Mouse (Mus musculus): Measurements from ENCODE around the gene Itga1.

The Itga1 gene

DNA sequence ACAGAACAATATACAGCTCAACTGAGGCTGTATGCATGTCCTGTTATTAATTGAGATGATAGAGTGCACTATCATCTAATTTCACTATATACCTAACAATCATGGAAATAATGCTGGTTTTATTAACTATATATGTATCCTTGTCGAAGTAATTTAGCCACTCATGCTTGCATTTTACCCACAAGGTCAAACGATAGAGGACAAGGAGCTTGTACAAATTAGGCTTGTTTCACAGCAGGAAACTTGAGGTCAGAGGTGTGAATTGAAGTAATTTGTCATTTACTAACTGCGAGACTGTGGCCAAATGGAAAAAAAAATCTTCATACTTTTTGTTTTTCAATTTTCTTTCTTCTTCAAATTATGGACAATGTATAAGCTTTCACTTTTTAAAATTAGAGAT lies 3.5 kb downstream of the Itga1 start:
- no peak for DNase-seq (ENCODE audit: low read depth, low spot score)

DNA sequence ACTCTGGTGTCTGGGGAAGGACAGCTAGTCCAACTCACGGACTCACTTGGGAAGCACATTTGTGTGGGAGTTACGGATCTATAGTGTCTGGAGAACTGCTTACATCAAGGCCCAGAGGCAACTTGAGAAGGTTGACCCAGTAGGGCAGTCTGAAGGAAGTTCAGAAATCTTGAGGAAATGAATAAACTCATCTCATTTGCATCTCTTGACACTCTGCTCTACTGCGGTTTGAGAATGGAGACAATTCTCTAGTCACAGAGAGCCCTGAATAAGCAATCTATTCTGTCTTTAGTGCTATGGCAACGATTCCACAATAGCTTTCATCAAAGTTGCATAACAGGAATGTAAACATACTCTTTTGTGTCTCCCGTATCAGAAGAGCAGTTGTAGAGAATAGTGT lies 4.8 kb downstream of the Itga1 start:
- DNase-seq (ENCODE audit: low read depth, low spot score), result no peak

DNA sequence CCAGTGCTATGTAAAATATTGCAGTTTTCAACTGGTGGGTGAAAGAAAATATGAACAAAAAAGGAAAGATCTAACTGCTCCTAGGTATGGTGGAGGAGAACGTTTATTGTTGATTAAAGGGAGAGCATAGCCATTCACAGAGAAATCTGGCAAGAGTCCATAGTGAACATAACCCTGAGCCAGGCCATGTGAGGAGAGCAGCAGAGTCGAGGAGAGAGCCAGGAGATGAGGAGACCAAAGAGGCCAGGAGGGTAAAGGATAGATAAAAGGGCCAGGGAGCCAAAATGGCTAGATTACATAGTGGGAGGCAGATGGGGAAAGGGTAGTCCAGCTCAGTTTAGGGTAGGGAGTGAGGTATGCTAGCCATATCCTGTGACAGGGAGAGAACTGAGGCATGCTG lies 5.5 kb downstream of the Itga1 start:
- no peak for DNase-seq (ENCODE audit: low read depth, low spot score)

DNA sequence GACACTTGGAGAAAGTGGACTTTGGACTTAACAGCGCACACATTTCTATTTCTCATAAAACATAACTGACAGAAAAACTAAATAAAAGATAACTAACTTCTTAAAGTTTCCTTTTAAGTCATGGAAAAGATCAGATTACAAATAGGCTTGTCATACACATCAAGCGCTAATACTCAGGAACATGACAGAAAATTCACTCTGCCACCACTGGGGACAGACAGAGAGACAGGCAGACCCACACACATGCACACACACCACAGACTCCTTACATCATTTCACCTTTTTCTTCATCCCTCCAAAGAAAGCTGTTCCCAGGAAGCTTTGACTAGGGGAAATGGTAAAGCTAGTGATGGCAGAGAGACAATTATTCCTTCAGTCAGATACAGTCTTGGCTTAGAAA lies 6.4 kb downstream of the Itga1 start:
- no peak for DNase-seq (ENCODE audit: low read depth, low spot score)

DNA sequence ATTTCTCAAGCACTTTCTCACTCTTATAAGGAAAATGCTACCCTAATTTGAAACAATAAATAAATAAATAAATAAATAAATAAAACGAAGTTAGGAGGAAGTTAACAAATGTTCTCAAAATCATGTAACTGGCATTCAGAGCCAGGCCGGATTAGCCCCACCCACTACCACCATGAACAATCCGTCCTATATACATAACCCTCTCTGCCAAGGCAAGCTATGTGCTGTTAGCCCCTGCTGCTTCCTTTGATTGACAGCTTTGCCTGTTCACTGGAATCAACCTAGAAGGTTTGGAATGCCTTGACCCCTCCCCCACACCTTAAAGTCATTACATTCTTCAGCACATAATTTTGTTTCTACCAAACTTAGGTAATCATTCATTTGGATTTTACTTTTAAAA lies 10.3 kb downstream of the Itga1 start:
- DNase-seq (ENCODE audit: low read depth, low spot score), result no peak

DNA sequence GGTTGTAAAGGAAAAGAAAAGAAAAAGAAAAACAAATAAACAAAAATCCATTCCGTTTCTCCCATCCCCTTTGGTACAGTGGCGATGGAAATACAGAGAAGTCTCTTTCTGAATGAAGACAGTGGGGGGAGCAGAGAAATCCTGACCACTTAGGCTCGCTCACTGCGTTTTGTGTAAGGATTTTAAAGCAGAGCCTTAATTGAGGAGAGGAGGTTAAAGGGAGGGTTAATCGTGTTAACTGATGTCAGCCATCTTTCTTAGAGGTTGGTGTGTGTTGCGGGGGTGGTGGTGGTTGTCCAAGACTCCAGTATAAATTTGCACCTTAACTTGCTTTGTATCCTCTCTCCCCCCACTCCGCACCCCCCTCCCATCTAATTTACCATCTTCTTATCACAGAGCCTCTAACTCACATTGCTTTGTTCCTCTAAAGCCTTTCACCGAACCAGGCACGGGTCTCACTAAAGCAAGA lies 10.8 kb downstream of the Itga1 start:
- DNase-seq (ENCODE audit: low read depth, low spot score), result no peak

DNA sequence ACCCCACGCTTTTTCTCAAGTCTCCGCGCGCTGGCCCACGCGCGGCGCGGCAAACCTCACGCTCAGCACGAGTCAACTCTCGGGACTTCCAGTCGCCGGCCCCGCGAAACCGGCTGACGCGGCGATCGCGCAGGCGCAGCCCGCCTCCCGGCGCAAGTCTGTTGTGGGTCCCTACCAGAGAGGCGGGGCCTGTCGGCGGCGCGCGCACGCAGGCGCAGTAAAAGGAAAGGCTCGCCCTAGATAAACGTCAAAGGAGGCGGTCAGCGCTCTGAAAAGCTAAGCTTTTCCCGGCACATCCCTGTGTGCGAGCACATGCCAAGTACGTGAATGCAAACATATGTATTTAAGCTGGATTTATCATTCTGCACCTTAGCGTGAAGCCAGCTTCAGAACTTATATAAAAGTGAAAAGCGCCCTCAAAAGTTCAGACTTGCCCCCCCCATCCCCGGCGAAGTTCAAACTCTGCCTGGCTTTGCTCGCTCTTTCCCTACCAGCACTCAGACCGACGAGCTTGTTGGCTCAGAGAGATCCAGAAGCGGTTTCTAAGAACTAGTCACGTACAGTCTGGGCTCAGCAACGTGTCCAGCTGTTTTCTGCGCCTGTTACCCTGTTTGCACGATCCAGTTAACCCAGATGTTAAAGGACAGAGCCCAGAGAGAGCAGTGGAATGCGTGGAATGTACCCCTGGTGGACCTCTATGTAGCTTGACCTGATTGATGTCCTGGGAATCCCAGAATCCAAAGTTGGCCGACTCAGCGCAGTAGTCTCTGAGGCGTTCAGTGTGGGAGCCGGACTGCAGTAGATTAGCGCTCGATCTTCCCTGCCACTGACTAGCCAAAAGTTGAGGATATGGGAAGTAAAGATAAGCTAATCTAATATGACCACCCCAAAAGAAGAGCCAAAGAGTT lies 11.4 kb downstream of the Itga1 start, which contains the start of gene Pelo:
Pelo (minus strand) TSS at position 118 of the 908 bp plus-strand sequence.
- DNase-seq (ENCODE audit: low read depth, low spot score), result peak; percentile 89

DNA sequence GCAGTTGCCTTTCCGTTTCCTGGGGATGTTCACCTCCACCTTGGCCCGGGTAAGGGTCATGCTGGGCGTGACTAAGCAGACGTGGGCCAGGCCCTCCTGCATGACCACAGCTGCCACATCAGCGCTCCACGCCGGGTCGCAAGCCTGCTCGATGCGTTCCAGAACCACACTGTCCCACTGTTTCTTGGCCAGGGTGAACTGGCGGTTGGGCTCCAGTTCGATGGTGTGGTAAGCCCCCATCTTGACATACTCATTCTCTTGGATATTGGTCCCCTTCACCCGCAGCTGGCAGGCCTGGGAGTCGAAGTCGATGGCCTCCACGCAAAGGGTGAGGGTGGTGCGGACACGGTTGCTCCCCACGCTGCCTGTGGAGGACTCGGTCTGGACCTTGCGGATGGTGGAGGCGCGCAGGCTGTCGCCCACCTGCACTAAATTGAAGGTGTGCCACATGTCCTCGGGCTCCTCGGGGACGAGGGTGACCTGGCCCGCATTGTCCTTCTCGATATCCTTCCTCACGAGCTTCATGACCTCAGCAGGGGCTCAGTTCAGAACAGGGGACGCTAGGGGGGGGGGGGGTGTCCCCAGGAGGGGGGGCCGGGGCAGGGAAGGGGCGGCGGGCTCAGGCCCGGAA lies 12.3 kb downstream of the Itga1 start:
- no peak for DNase-seq (ENCODE audit: low read depth, low spot score)

DNA sequence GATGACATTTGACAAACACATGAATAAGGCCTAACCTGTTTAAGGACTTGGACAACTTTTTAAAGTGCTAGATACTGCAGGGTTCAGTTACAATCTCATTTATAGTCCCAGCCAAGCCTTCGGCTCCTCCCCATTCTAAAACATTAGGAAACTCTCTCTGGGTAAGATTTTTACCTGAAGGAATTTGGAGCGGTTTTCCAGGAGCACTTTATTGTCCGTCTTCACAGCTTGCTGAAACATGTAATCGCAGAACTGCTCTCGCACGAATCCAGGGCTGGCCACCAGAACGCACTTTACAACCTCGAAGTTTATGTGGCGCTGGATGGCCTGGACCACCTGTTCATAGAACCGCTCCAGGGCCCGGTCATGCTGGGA lies 12.8 kb downstream of the Itga1 start:
- DNase-seq (ENCODE audit: low read depth, low spot score), result no peak

DNA sequence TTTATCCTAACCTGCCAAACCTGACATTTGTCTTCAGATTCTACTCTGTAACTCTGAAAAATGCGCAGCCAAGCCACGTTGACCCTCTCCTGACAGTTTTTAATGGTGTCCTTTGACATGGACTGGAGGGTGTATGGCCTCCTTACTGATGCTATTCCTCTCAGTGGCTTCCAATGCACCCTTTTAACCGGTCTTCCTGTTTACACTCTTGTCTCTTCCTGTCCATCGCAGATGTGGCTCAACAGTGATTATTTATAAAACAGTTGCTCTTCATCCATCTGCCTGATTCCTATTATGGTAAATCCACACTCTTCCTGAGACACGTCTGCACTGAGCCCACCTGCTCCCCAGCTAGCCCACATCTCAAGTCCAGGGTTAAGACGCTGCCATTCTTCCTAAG lies 15.8 kb downstream of the Itga1 start:
- no peak for DNase-seq (ENCODE audit: low read depth, low spot score)

DNA sequence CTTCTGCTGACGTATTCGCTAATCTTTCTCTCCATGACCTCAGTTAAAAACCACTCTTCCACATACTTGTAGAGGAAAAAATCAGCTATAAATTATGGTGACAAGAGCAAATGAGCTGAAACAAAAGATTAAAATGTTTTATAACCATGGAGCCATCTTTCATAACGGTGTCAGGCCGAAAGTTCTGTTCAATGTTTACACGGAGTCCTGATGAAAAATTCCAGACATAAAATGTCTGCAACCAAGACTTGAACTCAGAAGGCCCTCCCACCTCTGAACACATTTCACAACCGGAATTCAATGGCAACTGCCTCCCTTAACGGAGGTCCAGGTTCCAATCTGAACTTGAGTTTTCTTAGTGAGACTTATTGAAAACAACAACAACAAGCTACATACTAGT lies 19.4 kb downstream of the Itga1 start:
- no peak for DNase-seq (ENCODE audit: low read depth, low spot score)

DNA sequence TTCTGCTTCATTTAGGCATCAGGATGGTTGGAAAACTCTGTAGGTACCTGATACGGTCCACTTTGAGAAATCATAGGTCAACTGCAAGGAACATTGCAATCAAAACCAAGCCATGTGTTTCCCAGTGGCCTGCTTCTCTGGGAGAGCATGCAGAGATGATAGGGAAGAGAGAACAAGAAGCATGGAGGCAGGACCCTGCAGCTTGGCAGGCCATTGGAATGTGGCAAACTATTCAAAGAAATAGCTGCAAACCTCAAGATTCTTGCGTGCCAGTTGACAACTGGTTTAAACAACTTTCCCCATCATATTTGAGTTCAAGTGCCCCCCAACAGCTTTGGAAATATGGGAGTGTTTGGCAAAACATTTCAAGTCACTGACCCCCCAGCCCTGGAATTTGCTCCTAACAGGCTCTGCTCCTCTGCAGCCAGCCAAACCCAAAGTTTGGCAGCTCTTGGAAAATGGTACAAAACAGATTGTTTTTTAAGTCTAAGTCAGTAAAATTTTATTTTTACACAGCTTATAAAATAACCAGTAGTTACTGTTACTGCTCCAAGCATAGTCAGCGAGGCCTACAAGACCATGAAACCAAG lies 21.7 kb downstream of the Itga1 start:
- no peak for DNase-seq (ENCODE audit: low read depth, low spot score)

DNA sequence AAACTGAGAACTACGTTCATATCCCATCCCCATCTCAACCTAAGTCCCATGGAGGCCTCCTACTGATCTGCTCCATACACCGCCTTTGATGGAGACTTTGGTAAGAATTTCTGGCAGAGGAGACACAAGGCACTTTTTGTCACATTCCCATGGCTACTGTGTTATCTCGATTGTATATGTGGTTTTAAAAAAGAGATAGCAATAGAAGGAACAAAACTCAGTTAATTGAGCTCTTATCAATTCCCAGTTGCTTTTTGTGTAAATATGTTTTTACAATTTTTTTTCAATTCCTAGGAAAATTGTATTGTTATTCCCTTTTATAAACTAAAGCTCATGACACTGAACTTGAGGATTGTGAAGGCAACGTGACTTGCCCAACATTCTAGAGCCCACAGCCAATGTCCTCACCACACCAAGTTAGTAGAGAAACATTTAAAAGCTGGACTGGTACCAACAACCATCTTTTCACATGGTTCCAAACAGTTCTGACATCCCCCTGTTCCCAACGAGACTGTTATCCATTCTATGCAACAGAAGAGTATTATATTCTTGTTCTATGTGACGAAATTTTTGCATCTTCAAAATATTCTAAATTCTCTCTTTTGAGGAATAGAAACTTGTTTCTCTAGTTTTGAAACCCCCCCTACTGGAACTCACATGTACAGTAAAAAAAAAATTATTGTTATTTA lies 22.6 kb downstream of the Itga1 start:
- no peak for DNase-seq (ENCODE audit: low read depth, low spot score)

DNA sequence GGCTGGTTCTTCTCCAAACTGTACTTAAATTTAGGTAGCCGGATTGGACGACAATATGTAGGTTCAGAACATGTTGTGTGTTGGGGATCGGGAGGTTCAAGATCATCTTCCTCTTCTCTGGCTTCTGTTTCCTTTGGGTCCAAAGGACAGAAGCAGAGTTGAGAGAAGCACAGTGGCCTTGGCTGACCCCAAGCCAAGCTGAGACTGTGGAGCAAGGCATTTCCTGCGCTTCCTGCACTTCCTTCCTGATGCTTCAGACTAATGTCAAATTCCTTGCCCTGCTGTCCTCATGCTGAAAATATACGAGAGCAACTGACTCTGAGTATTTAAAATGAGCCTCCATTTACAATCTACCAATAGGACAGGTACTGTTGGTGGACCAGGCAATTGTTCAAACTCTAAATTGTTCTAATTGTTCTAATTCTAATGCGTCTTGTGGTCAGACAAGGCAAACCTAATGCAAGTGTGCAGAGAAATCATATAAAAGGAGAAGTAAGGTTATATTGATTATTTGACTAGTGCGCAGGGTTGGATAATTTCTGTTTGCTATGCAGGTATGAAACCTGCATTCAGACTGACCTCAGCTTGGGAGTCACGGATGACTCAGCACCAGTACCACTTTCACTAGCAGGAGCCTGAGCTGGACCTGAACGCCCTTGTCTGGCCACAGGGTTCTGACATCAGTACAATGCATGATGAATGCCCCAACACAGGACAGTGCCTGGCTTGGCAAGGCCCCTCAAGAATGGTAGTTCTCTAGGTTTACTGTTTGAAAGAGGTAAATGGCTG lies 24.2 kb downstream of the Itga1 start:
- no peak for DNase-seq (ENCODE audit: low read depth, low spot score)

DNA sequence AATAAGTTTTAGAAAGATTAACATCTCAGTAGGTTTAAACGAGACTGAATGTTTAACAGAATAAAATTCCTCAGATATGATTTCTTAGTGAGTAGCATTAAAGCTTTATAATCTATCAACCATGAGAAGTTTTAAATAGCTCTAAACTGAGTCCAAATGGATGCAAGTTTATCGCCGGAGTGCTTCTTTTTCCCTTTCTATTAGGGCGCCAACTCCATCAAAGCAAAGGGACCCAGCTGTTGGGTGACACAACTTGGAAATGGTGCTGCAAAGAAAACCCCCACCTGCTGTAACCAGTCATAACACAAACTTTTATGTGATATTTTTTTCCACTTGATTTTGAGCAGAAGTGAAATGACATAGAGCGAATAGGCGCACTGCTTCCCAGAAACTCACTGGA lies 29.4 kb downstream of the Itga1 start:
- no peak for DNase-seq (ENCODE audit: low read depth, low spot score)

DNA sequence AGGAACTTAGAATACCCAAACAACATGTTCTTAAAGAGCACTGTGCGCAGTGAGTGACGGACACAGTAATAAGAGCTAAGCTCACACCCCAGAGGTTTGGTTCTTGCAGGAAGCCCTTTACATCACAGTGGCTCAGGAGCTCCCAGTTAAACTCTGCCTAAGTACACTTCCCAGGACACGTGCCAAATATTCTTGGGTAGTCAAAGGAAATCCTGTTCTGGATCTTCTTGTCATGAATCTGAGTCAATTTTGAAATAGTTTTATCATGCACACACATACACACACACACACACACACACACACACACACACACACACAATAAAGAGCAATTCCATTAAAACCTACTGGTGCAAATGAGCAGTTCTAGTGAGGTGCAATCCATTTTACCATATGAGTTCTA lies 30.3 kb downstream of the Itga1 start:
- no peak for DNase-seq (ENCODE audit: low read depth, low spot score)

DNA sequence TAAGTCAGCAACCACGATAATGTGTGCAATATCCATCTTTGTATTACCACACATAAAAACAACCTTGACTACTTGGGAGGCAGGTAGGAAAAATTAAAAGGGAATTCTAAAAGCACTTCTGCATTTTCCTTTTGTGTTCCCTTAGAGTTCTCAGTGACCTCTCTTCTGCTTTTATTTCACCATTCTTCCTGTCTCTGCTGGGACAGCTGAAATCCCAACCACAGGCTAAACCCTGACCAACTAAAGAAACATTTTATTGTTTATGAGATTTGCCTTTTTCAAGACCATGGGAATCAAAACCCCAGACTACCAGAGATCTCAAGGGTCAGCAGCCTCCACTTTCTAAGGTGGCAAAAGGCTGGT lies 33.8 kb downstream of the Itga1 start:
- no peak for DNase-seq (ENCODE audit: low read depth, low spot score)

DNA sequence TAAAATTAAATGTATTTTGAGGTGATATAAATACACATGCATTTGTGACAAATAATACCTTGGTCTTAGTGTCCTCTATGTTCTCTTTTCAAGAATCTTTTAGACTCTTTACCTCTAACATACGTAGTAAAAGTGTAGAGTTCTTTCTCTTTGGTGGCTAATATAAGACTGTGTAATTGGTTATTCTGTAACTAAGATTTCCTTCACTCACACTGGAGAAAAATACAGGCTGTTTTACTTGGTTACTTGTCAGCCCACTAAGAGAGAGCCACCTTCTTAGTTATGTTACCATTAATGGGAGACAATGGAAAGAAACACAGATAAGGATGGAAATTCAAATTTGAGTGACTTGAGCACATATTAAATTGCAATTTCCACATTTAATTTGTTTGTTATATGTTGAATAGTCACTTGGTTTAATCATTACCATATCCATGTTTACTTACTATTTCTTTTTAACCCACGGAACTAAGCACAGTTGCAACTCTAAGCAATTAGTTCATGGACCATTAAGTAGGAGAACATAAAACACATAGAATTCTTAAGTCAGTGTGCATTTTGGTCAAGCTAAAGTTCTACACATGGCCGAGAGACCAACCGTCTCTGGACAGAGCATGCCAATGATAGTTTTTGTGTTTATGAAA lies 34.3 kb downstream of the Itga1 start:
- DNase-seq (ENCODE audit: low read depth, low spot score), result no peak

DNA sequence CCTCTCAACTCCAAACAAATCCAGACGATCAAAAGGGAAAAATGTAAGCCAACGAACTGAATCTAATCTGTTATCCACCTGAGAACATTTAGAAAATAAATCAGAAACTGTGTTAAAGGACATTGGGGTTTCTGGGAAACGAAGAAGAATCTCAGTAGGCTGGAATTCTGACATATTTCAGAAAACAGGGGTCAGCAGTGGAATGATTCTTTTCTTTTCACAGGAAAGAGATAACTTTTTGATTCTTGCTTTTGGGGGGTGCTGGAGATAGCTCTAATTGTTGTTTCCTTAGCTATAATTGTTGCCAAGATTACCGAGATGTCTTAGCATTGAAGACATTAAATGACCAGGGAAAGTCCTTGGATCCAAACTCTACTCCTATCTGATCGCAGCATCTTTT lies 44.2 kb downstream of the Itga1 start:
- DNase-seq (ENCODE audit: low read depth, low spot score), result no peak

DNA sequence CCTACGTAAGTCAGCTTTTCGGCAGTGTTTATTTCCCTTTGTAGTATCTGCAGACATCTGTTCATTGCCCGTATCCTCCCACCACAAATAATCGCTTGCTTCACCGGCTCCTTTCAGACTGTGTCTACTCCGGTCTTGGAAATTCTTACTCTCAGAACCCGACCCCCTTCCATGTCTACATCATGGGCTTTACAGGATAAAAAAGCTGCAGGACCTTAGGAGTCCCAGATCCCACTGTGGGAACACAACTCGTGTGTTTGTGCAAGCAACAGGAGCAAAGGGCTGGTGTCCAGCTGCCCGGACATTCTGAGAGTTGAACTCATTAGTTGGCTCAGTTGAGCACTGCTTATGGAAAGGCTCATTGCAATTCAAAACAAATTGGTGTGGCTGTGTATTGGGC lies 47.0 kb downstream of the Itga1 start:
- DNase-seq (ENCODE audit: low read depth, low spot score), result peak; percentile 9

DNA sequence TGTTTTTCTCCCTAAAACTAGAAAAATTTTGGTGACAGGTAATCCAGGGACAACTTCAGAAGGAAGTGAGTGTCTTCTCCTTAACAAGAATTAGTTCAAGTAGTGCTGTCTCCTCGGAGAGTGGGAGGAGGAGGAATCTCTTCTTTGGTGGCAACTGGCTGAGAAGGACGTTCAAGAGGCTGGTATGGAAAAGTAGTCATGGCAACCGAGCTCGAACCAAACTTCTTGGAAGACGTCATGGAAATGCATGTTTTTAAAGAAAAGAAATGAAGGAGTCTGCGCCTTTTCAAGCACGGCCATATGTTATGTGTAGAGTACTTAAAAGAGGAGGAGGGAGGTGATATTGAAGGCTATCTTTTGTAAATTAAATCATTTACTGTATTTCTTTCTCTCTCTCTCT lies 49.2 kb downstream of the Itga1 start:
- no peak for DNase-seq (ENCODE audit: low read depth, low spot score)

Data from embryo, embryonic 11.5 days (tissue).